Mouse (Mus musculus) heart, postnatal 0 days (tissue): ENCODE measurements at regions not wholly inside any gene's neighbourhood (a gene's known extent, or its start where the extent isn't known, plus 50 kb on each side); places are given as distances from the start of the nearest gene placed in this dataset.

Experiments used
- ATAC-seq: fragments of 200-750 bp; cut with Nextera tagmentation; 2 replicates; pipeline ENCODE4 v1.8.0; 2017; ENCODE audit warnings: low read depth, moderate number of reproducible peaks, moderate library complexity; ENCODE audit not compliant: insufficient read depth
- DNase-seq: peaks from one replicate; pipeline ENCODE4 v3.0.0-alpha.2; 2016; ENCODE audit warnings: low spot score
- H3K27ac ChIP-seq: fragments of 300-500 bp; sonication (generic); 2 replicates; pipeline ENCODE4 v1.5.1; 2014; ENCODE audit warnings: low read depth, mild to moderate bottlenecking
- H3K27me3 ChIP-seq: fragments of 300-500 bp; sonication (generic); 2 replicates; pipeline ENCODE4 v1.6.1; 2014; ENCODE audit warnings: low read length, mixed read lengths; ENCODE audit not compliant: control insufficient read depth, insufficient read depth
- H3K36me3 ChIP-seq: fragments of 300-500 bp; sonication (generic); replicated peaks from 2 replicates; pipeline ENCODE4 v1.6.1; 2014; ENCODE audit warnings: low read length, mixed read lengths; ENCODE audit not compliant: control insufficient read depth, insufficient read depth
- H3K4me1 ChIP-seq: fragments of 300-500 bp; sonication (generic); 2 replicates; pipeline ENCODE4 v1.6.1; 2014; ENCODE audit warnings: antibody characterized with exemption; ENCODE audit not compliant: control insufficient read depth, insufficient read depth
- H3K4me2 ChIP-seq: fragments of 300-500 bp; sonication (generic); 2 replicates; pipeline ENCODE4 v1.6.1; 2014; ENCODE audit warnings: low read depth, mild to moderate bottlenecking, low read length, moderate library complexity
- H3K4me3 ChIP-seq: fragments of 300-500 bp; sonication (generic); 2 replicates; pipeline ENCODE4 v1.5.1; 2014; ENCODE audit warnings: low read depth, low read length
- H3K9ac ChIP-seq: fragments of 300-500 bp; sonication (generic); replicated peaks from 2 replicates; pipeline ENCODE4 v1.6.1; 2014; ENCODE audit warnings: low read depth, low read length, mixed read lengths
- H3K9me3 ChIP-seq: fragments of 300-500 bp; sonication (generic); replicated peaks from 2 replicates; pipeline ENCODE4 v1.6.1; 2016; ENCODE audit warnings: low read length; ENCODE audit not compliant: control insufficient read depth
- CTCF ChIP-seq: IDR thresholded peaks from 2 replicates; pipeline ENCODE4 v1.5.1; 2016; ENCODE audit warnings: antibody characterized with exemption, control low read depth, low read depth
- EP300 ChIP-seq: IDR thresholded peaks from 2 replicates; pipeline ENCODE4 v1.6.1; 2016; ENCODE audit warnings: antibody characterized with exemption, low read depth
- WGBS: fragments of 180-500 bp; shearing (Covaris S2); extraction: QIAGEN DNeasy Blood & Tissue Kit; methylation state at CpG from one replicate; pipeline ENCODE4 v1.1.7; 2014; 5-methylcytosine and 5-hydroxymethylcytosine counted together

- DNase-seq, result no peak
- Histone ChIP-seq H3K27me3 (no peaks in the 10 kb centered on the region), H3K4me1 (no peaks in the 10 kb centered on the region), H3K36me3 (no peaks in the 10 kb centered on the region), H3K4me3 (no peak overlapping the region), H3K27ac (no peak overlapping the region), H3K9ac (no peak overlapping the region), H3K4me2 (no peak overlapping the region), H3K9me3 (no peaks in the 10 kb centered on the region)
- no peak for TF ChIP-seq EP300
- no peak for TF ChIP-seq CTCF
- peak; percentile 36 for ATAC-seq
Observed at GRCm38 (mm10) chr1:90497568-90497967, 105.2 kb upstream of the Cops8 start.

- no peaks in the 10 kb centered on the region for H3K9me3 ChIP-seq
- H3K36me3 ChIP-seq, result no peaks in the 10 kb centered on the region
- no peaks in the 10 kb centered on the region for H3K4me1 ChIP-seq
- H3K27ac ChIP-seq, result no peak overlapping the region
- ATAC-seq (no peak), DNase-seq (no peak)
- H3K4me3 ChIP-seq, result no peak overlapping the region
- H3K27me3 ChIP-seq, result no peaks in the 10 kb centered on the region
- H3K9ac ChIP-seq, result no peak overlapping the region
- H3K4me2 ChIP-seq, result no peak overlapping the region
- TF ChIP-seq EP300 (no peak), CTCF (no peak)
Observed at GRCm38 (mm10) chr1:90501373-90501772, 101.4 kb upstream of the Cops8 start.

GRCm38 (mm10) chr1:90502371-90502770, 100.4 kb upstream of the Cops8 start:
- H3K36me3 ChIP-seq, result no peaks in the 10 kb centered on the region
- no peaks in the 10 kb centered on the region for H3K4me1 ChIP-seq
- H3K4me2 ChIP-seq, result no peak overlapping the region
- no peaks in the 10 kb centered on the region for H3K9me3 ChIP-seq
- H3K27ac ChIP-seq, result no peak overlapping the region
- H3K27me3 ChIP-seq, result no peaks in the 10 kb centered on the region
- no peak overlapping the region for H3K4me3 ChIP-seq
- DNase-seq, result no peak
- WGBS, result 80% methylated on average over 3 of the region's 3 CpGs
- H3K9ac ChIP-seq, result no peak overlapping the region
- ATAC-seq, result no peak
- TF ChIP-seq EP300 (no peak), CTCF (no peak)

- Histone ChIP-seq H3K9ac (no peak overlapping the region), H3K4me3 (no peak overlapping the region), H3K4me2 (no peak overlapping the region), H3K36me3 (no peaks in the 10 kb centered on the region), H3K27me3 (no peaks in the 10 kb centered on the region), H3K4me1 (no peaks in the 10 kb centered on the region), H3K27ac (no peak overlapping the region), H3K9me3 (no peaks in the 10 kb centered on the region)
- DNase-seq (no peak), ATAC-seq (0 out of 2 replicates have a peak, but pooled peaks have one; percentile 22)
- WGBS, result 61% methylated on average over 8 of the region's 8 CpGs
- TF ChIP-seq EP300 (no peak), CTCF (no peak)
Observed at GRCm38 (mm10) chr1:90502771-90503540, 99.8 kb upstream of the Cops8 start.

- no peaks in the 10 kb centered on the region for H3K36me3 ChIP-seq
Observed at GRCm38 (mm10) chr1:90504583-90505080, 98.1 kb upstream of the Cops8 start.

GRCm38 (mm10) chr1:90505599-90505998, 97.2 kb upstream of the Cops8 start:
- TF ChIP-seq CTCF (no peak), EP300 (no peak)
- no peak overlapping the region for H3K9ac ChIP-seq
- no peak overlapping the region for H3K4me2 ChIP-seq
- H3K27me3 ChIP-seq, result no peaks in the 10 kb centered on the region
- DNase-seq (no peak), ATAC-seq (no peak)
- H3K27ac ChIP-seq, result no peak overlapping the region
- no peak overlapping the region for H3K4me3 ChIP-seq
- H3K9me3 ChIP-seq, result no peaks in the 10 kb centered on the region
- no peaks in the 10 kb centered on the region for H3K36me3 ChIP-seq
- 65% methylated on average over 3 of the region's 3 CpGs for WGBS
- no peaks in the 10 kb centered on the region for H3K4me1 ChIP-seq

More at GRCm38 (mm10) chr1:90504583-90505080, 98.1 kb upstream of the Cops8 start:
- no peak for TF ChIP-seq CTCF
- TF ChIP-seq EP300, result no peak
- Histone ChIP-seq H3K9me3 (no peaks in the 10 kb centered on the region), H3K4me1 (no peaks in the 10 kb centered on the region), H3K4me3 (no peak overlapping the region), H3K4me2 (no peak overlapping the region), H3K9ac (no peak overlapping the region), H3K27ac (no peak overlapping the region), H3K27me3 (no peaks in the 10 kb centered on the region)
- 12% methylated on average over 8 of the region's 8 CpGs for WGBS
- ATAC-seq (peak; percentile 46; the same call in 1 of the 2 replicates), DNase-seq (peak; percentile 13)
